Mouse (Mus musculus) MEL (cell line): ENCODE measurements at regions not wholly inside any gene's neighbourhood (a gene's known extent, or its start where the extent isn't known, plus 50 kb on each side); places are given as distances from the start of the nearest gene placed in this dataset.

Experiments used
- CTCF ChIP-seq, 3 experiments: IDR thresholded peaks in 2 of 3; conservative IDR thresholded peaks in 1 of 3; 2 replicates each; pipeline ENCODE4 v1.5.1; 2011 to 2012; ENCODE audit warnings: low read length in 3 of 3, low read depth in 2 of 3, mild to moderate bottlenecking in 2 of 3, improper control_type of control experiment in 1 of 3, inconsistent platforms in 1 of 3, mixed read lengths in 1 of 3, moderate library complexity in 1 of 3; ENCODE audit not compliant: control insufficient read depth in 1 of 3, insufficient read depth in 1 of 3, poor library complexity in 1 of 3, severe bottlenecking in 1 of 3
- EP300 ChIP-seq, 2 experiments: IDR thresholded peaks; 2 replicates each; pipeline ENCODE4 v1.6.1; 2011; ENCODE audit warnings: improper control_type of control experiment in 2 of 2, low read length in 2 of 2, low read depth in 1 of 2, mild to moderate bottlenecking in 1 of 2
- MAX ChIP-seq: IDR thresholded peaks from 2 replicates; pipeline ENCODE4 v1.6.1; 2011; ENCODE audit warnings: low read length, improper control_type of control experiment
- MAZ ChIP-seq: IDR thresholded peaks from 2 replicates; pipeline ENCODE4 v1.6.1; 2012; ENCODE audit warnings: low read depth, mild to moderate bottlenecking, inconsistent platforms, low read length, improper control_type of control experiment
- MEF2A ChIP-seq: IDR thresholded peaks from 2 replicates; pipeline ENCODE4 v1.6.1; 2014; ENCODE audit warnings: low read depth, mild to moderate bottlenecking, inconsistent platforms, low read length, improper control_type of control experiment; ENCODE audit not compliant: poor library complexity, insufficient replicate concordance, severe bottlenecking; ENCODE audit errors: extremely low read depth
- MXI1 ChIP-seq: IDR thresholded peaks from 2 replicates; pipeline ENCODE4 v1.6.1; 2011; ENCODE audit warnings: mild to moderate bottlenecking, low read depth, low read length, improper control_type of control experiment
- MYC ChIP-seq: IDR thresholded peaks from 2 replicates; pipeline ENCODE4 v1.6.1; 2011; ENCODE audit warnings: low read depth, mild to moderate bottlenecking, low read length, improper control_type of control experiment, moderate library complexity
- NRF1 ChIP-seq: IDR thresholded peaks from 2 replicates; pipeline ENCODE4 v1.6.1; 2014; ENCODE audit warnings: low read depth, mild to moderate bottlenecking, inconsistent platforms, low read length, improper control_type of control experiment, moderate library complexity; ENCODE audit not compliant: poor library complexity, insufficient read depth, severe bottlenecking
- POLR2A ChIP-seq, 2 experiments: IDR thresholded peaks; 2 replicates each; pipeline ENCODE4 v1.6.1; 2011 to 2012; ENCODE audit warnings: low read length in 2 of 2, mild to moderate bottlenecking in 2 of 2, control low read depth in 1 of 2, improper control_type of control experiment in 1 of 2, low read depth in 1 of 2, moderate library complexity in 1 of 2; ENCODE audit not compliant: control insufficient read depth in 1 of 2, insufficient read depth in 1 of 2, poor library complexity in 1 of 2
- RAD21 ChIP-seq: IDR thresholded peaks from 2 replicates; pipeline ENCODE4 v1.6.1; 2011; ENCODE audit warnings: mild to moderate bottlenecking, low read depth, low read length, improper control_type of control experiment
- SIN3A ChIP-seq: IDR thresholded peaks from 2 replicates; pipeline ENCODE4 v1.6.1; 2012; ENCODE audit warnings: low read length, improper control_type of control experiment, inconsistent platforms
- ZKSCAN1 ChIP-seq: IDR thresholded peaks from 2 replicates; pipeline ENCODE4 v1.6.1; 2012; ENCODE audit warnings: low read depth, mild to moderate bottlenecking, inconsistent platforms, low read length, improper control_type of control experiment, moderate library complexity
- ZMIZ1 ChIP-seq: IDR thresholded peaks from 2 replicates; pipeline ENCODE4 v1.6.1; 2012; ENCODE audit warnings: low read depth, mild to moderate bottlenecking, inconsistent platforms, low read length, improper control_type of control experiment, moderate library complexity

DNA sequence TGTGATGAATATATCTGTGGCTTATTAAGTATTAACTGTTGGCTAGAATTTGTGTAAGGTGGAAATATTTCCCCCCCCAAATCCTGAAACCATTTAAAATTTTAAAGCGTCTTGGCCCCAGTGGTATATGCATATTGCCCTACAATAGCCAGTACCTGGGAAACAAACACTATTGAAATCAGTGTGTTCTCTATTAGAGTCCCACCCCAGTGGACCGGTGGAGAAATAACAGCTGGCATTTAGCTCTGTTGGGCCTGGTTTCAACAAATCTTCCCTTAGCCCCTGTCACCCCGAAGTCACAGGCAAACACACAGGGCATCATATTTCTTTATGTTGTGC is 120.0 kb upstream of the Gm10295 start:
- TF ChIP-seq ZKSCAN1 (no peak), CTCF (IDR thresholded peaks at IDR 0.05 in 2 of 3, conservative IDR thresholded peaks at IDR 0.05 in 1 of 3; ENCODE audit: control insufficient read depth in 1 of 3, insufficient read depth in 1 of 3, low read depth in 2 of 3, low read length in 3 of 3, poor library complexity in 1 of 3, severe bottlenecking in 1 of 3) (no peak), MEF2A (no peak), POLR2A (IDR thresholded peaks at IDR 0.05; ENCODE audit: control insufficient read depth in 1 of 2, insufficient read depth in 1 of 2, low read depth in 1 of 2, low read length in 2 of 2, poor library complexity in 1 of 2) (no peak), ZMIZ1 (no peak), MAZ (no peak), MAX (no peak), NRF1 (no peak), RAD21 (no peak), MYC (no peak), SIN3A (no peak), EP300 (IDR thresholded peaks at IDR 0.05; ENCODE audit: low read depth in 1 of 2, low read length in 2 of 2) (no peak), MXI1 (no peak)
